Mouse (Mus musculus): ENCODE measurements around the gene Sec61b. TPM values are rescaled to one million over a fixed set of nuclear protein-coding genes. Genes with fewer than 3 reads are reported as not detected.

The Sec61b gene
- total RNA-seq (2023), result 127 and 137 TPM in 2 replicates

DNA sequence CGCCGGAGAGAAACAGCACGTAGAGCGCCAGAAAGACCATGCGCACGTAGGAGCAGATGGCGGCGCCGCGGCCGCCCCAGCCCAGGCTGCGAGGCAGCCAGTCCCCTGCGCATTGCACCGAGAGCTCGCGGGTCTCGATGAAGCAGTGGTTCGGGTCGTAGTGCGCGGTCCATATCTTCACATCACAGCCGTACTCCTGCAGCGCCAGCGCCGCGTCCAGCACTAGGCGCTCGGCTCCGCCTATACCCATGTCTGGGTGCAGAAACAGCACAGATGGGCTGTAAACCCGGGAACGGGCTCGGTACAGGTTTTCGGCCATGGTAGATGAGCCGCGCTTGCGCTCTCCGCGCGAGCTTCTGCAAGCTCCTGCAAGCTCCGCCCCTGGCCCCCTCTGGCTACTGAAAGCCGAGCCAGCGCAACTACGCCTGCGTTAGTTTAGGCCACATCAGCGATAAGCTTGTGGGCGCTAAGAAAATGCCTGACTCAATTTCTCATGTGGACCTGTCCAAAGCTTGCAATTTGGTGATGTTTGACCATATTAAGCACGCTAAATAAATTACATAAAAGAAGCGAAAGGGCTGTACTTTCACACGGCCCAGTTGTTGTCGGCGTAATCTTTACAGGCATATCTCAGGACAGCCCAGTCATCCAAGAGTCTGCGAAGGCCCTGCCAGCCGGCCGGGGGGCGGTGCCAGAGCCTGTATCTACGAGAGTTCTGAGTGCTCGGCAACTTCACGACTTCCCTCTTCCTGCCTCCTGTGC, at the start of gene Sec61b, which contains the start of gene Alg2:
Gene Sec61b, plus strand, starts transcription at position 691 of the 762 bp plus-strand sequence.
Gene Alg2, minus strand, starts transcription at position 366 of the 762 bp plus-strand sequence.

Other genes with a start within 250 kb of the Sec61b start
- gene Tgfbr1, start 121.4 kb upstream of the Sec61b start, total RNA-seq (2023), result 35.5 and 46.2 TPM in 2 replicates
- 7.5 and 11.1 TPM in 2 replicates for gene Alg2, start 325 bp upstream of the Sec61b start, total RNA-seq (2023)

All from neutrophil, adult 65 days (primary cell).